ENCODE assay signal across 8 mouse cellular contexts in the genomic region with DNA sequence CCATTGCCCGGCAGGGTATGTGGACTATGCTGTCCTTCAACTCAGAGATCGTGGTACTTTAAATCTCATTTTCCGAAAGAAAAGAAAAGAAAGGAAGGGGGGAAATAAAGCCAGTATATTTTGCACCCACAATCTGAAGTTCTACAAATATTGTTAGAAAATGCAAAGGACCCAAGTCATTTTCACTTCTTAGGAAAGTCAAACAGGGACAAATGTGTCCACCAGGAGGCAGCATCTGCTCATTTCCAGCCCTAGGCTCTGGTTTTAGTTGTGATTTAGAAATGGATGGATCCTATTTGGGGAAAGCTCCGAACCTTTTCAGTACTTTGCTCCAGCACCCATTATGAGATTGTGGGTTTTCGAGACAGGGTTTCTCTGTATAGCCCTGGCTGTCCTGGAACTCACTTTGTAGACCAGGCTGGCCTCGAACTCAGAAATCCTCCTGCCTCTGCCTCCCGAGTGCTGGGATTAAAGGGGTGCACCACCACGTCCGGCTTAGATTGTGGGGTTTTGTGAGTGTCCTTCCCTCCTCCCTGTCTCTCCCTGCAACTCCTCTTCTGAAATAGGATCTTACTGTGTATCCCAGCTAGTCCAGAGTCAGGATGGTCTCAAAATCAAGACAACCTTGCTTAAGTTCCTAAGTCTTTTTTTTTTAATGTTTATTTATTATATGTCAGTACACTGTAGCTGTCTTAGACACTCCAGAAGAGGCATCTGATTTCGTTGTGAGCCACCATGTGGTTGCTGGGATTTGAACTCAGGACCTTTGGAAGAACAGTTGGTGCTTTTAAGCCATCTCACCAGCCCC. TPM values are rescaled to one million over a fixed set of nuclear protein-coding genes. Genes with fewer than 3 reads are reported as not detected.
A peak's percentile ranks its signal among the peaks of the same experiment; 100 is the strongest.
DNase-seq lines count a peak whose midpoint lies in the region; ATAC-seq and TF ChIP-seq lines count a peak whose summit lies in the region.

No protein-coding gene starts in this region.

- peak overlapping the region; percentile 71 for H3K9ac ChIP-seq in heart, adult 2 months (ENCODE audit: low read depth, low read length)
- 0 out of 2 replicates have a peak overlapping the region, but pooled peaks have one; percentile 9 for H3K9ac ChIP-seq in liver, postnatal 0 days (replicated peaks)
- no peak overlapping the region for H3K9ac ChIP-seq in neural tube, embryonic 15.5 days (replicated peaks)

- no peaks in the 10 kb centered on the region for H3K36me3 ChIP-seq in heart, adult 2 months (ENCODE audit: control insufficient read depth, insufficient read depth, low read length)
- no peaks in the 10 kb centered on the region for H3K36me3 ChIP-seq in liver, postnatal 0 days (replicated peaks; ENCODE audit: insufficient read depth, low read length)
- no peaks in the 10 kb centered on the region for H3K36me3 ChIP-seq in neural tube, embryonic 15.5 days

- TF ChIP-seq CTCF in cortical plate, adult 2 months (IDR thresholded peaks at IDR 0.05; ENCODE audit: extremely low read depth, insufficient read depth, low read length), result peak; percentile 86
- TF ChIP-seq CTCF in heart, adult 2 months (IDR thresholded peaks at IDR 0.05), result peak; percentile 85
- TF ChIP-seq CTCF in liver, postnatal 0 days (IDR thresholded peaks at IDR 0.05; ENCODE audit: low read depth), result peak; percentile 87

- WGBS in heart, adult 2 months, result 25% methylated on average over 10 of the region's 10 CpGs
- 33% methylated on average over 10 of the region's 10 CpGs for WGBS in liver, postnatal 0 days (ENCODE audit: insufficient replicate concordance)
- WGBS in neural tube, embryonic 15.5 days, result 35% methylated on average over 10 of the region's 10 CpGs

- ATAC-seq in liver, postnatal 0 days, result peak; percentile 47
- peak; percentile 27; the same call in 1 of the 2 replicates for ATAC-seq in neural tube, embryonic 15.5 days (ENCODE audit: low FRiP score)

- H3K79me2 ChIP-seq in heart, adult 2 months (replicated peaks; ENCODE audit: control insufficient read depth, insufficient read depth, low read length), result no peaks in the 10 kb centered on the region

- DNase-seq in A20 (ENCODE audit: low read depth, low spot score) (peak; percentile 92), MN1 (ENCODE audit: low spot score) (peak; percentile 95)
- DNase-seq in heart, adult 2 months, result peak; percentile 62 to 72
- DNase-seq in kidney, adult 9 months, result peak; percentile 81
- peak; percentile 83 for DNase-seq in liver, postnatal 0 days
- peak; percentile 60 for DNase-seq in thymus, postnatal 14 days

- H3K9me3 ChIP-seq in liver, postnatal 0 days (ENCODE audit: low read length), result no peaks in the 10 kb centered on the region
- H3K9me3 ChIP-seq in neural tube, embryonic 15.5 days (replicated peaks), result no peaks in the 10 kb centered on the region

- TF ChIP-seq EP300 in heart, adult 2 months (IDR thresholded peaks at IDR 0.05; ENCODE audit: insufficient read depth, low read depth, low read length), result no peak
- TF ChIP-seq EP300 in liver, postnatal 0 days (IDR thresholded peaks at IDR 0.05; ENCODE audit: low read depth), result no peak

- H3K4me3 ChIP-seq in cortical plate, adult 2 months (ENCODE audit: insufficient read depth, low read length), result no peak overlapping the region
- no peak overlapping the region for H3K4me3 ChIP-seq in heart, adult 2 months
- H3K4me3 ChIP-seq in liver, postnatal 0 days (ENCODE audit: low read depth, low read length), result no peak overlapping the region
- H3K4me3 ChIP-seq in neural tube, embryonic 15.5 days (replicated peaks), result no peak overlapping the region

- no peak for TF ChIP-seq POLR2A in cortical plate, adult 2 months (IDR thresholded peaks at IDR 0.05; ENCODE audit: extremely low read depth, insufficient read depth, low read length)
- TF ChIP-seq POLR2A in heart, adult 2 months (IDR thresholded peaks at IDR 0.05; ENCODE audit: insufficient read depth, low read depth, low read length), result no peak

- H3K4me1 ChIP-seq in cortical plate, adult 2 months (ENCODE audit: control insufficient read depth, insufficient read depth, low read length), result no peaks in the 10 kb centered on the region
- peaks cover 5% of the 10 kb centered on the region for H3K4me1 ChIP-seq in heart, adult 2 months (ENCODE audit: control insufficient read depth, insufficient read depth, low read length)
- peaks cover 16% of the 10 kb centered on the region; the same call in 1 of the 2 replicates for H3K4me1 ChIP-seq in liver, postnatal 0 days (ENCODE audit: insufficient read depth)
- no peaks in the 10 kb centered on the region for H3K4me1 ChIP-seq in neural tube, embryonic 15.5 days

- no peaks in the 10 kb centered on the region for H3K27me3 ChIP-seq in heart, adult 2 months (ENCODE audit: control insufficient read depth, insufficient read depth, low read length)
- no peaks in the 10 kb centered on the region for H3K27me3 ChIP-seq in liver, postnatal 0 days (ENCODE audit: insufficient read depth, low read length)
- H3K27me3 ChIP-seq in neural tube, embryonic 15.5 days (replicated peaks), result no peaks in the 10 kb centered on the region

- 0 out of 2 replicates have a peak overlapping the region, but pooled peaks have one; percentile 58 for H3K27ac ChIP-seq in cortical plate, adult 2 months (ENCODE audit: insufficient read depth, low read length)
- peak overlapping the region; percentile 78 for H3K27ac ChIP-seq in heart, adult 2 months
- peak overlapping the region; percentile 67 for H3K27ac ChIP-seq in liver, postnatal 0 days (ENCODE audit: low read depth)
- H3K27ac ChIP-seq in neural tube, embryonic 15.5 days (replicated peaks), result peak overlapping the region; percentile 86

- intact Hi-C loops in heart, adult 2 months (cut with DNase I), result loop anchor here (1.0 kb wide), 1 partner anchor 73 kb away; the partner anchor contains the start of gene Dhx8

- 0 out of 2 replicates have a peak overlapping the region, but pooled peaks have one; percentile 10 for H3K4me2 ChIP-seq in liver, postnatal 0 days (ENCODE audit: low read depth, low read length)
- peak overlapping the region; percentile 17 for H3K4me2 ChIP-seq in neural tube, embryonic 15.5 days

RNA-seq across cellular contexts. Expression of gene Arl4d, which starts 6.4 kb away (rescaled TPM):
- polyA plus RNA-seq in cortical plate, adult 2 months (2012; rRNA removed), result 28.9 and 41.9 TPM in 2 replicates
- 10 to 100 TPM; 18.9 to 23.5 TPM for total RNA-seq in heart, adult 2 months (2021)
- polyA plus RNA-seq in heart, adult 2 months (2012; rRNA removed), result 23.4 and 27.8 TPM in 2 replicates
- 3.4 and 4.1 TPM in 2 replicates for polyA plus RNA-seq in liver, postnatal 0 days (2015; fragmentation: Nextera tagmentation; extraction: Ambion mirVana)
- polyA plus RNA-seq in neural tube, embryonic 15.5 days (2015; fragmentation: Nextera tagmentation; extraction: Ambion mirVana), result 8.1 and 9.1 TPM in 2 replicates

RNA-seq across cellular contexts. Expression of gene Rdm1, which starts 32.0 kb away (rescaled TPM):
- polyA plus RNA-seq in cortical plate, adult 2 months (2012; rRNA removed), result 13.0 and 14.2 TPM in 2 replicates
- total RNA-seq in heart, adult 2 months (2021), result 10 to 100 TPM; 45.6 to 49.5 TPM
- 42.3 and 49.8 TPM in 2 replicates for polyA plus RNA-seq in heart, adult 2 months (2012; rRNA removed)
- polyA plus RNA-seq in liver, postnatal 0 days (2015; fragmentation: Nextera tagmentation; extraction: Ambion mirVana), result 7.4 and 8.4 TPM in 2 replicates
- polyA plus RNA-seq in neural tube, embryonic 15.5 days (2015; fragmentation: Nextera tagmentation; extraction: Ambion mirVana), result 14.1 and 19.8 TPM in 2 replicates

RNA-seq across cellular contexts. Expression of gene Gm11634, which starts 59.9 kb away (rescaled TPM):
- not detected in 2 replicates for polyA plus RNA-seq in cortical plate, adult 2 months (2012; rRNA removed)
- total RNA-seq in heart, adult 2 months (2021), result not detected
- not detected in 2 replicates for polyA plus RNA-seq in heart, adult 2 months (2012; rRNA removed)
- not detected in 2 replicates for polyA plus RNA-seq in liver, postnatal 0 days (2015; fragmentation: Nextera tagmentation; extraction: Ambion mirVana)
- polyA plus RNA-seq in neural tube, embryonic 15.5 days (2015; fragmentation: Nextera tagmentation; extraction: Ambion mirVana), result not detected in 2 replicates
